Mouse (Mus musculus) brain, embryonic 14.5 days (tissue): Measurements from ENCODE around the gene Gckr.

ENCODE experiments used
- CTCF ChIP-seq: fragments of 200-500 bp; IDR thresholded peaks from 2 replicates; pipeline ENCODE4 v1.5.1; 2012; ENCODE audit warnings: inconsistent platforms, mild to moderate bottlenecking, moderate library complexity, borderline replicate concordance; ENCODE audit not compliant: insufficient read depth, insufficient read length; ENCODE audit errors: extremely low read depth
- POLR2A ChIP-seq: fragments of 200-500 bp; IDR thresholded peaks from 2 replicates; pipeline ENCODE4 v1.6.1; 2012; ENCODE audit warnings: mild to moderate bottlenecking, inconsistent platforms, borderline replicate concordance; ENCODE audit not compliant: poor library complexity, insufficient read depth, insufficient read length, severe bottlenecking; ENCODE audit errors: extremely low read depth

- no peak for TF ChIP-seq POLR2A
- TF ChIP-seq CTCF, result no peak
Observed at GRCm38 (mm10) chr5:31255381-31255780, 41.9 kb upstream of the Gckr start.
